Mouse (Mus musculus) liver, adult 2 months (tissue): ENCODE results near the gene Chn2.

ENCODE experiments used
- CTCF ChIP-seq: fragments of 200-500 bp; IDR thresholded peaks from 2 replicates; pipeline ENCODE4 v1.5.1; 2011; ENCODE audit warnings: low read depth, low read length, control low read depth
- POLR2A ChIP-seq: fragments of 200-500 bp; IDR thresholded peaks from 2 replicates; pipeline ENCODE4 v1.6.1; 2011; ENCODE audit warnings: low read length, control low read depth; ENCODE audit not compliant: insufficient read depth; ENCODE audit errors: extremely low read depth

DNA sequence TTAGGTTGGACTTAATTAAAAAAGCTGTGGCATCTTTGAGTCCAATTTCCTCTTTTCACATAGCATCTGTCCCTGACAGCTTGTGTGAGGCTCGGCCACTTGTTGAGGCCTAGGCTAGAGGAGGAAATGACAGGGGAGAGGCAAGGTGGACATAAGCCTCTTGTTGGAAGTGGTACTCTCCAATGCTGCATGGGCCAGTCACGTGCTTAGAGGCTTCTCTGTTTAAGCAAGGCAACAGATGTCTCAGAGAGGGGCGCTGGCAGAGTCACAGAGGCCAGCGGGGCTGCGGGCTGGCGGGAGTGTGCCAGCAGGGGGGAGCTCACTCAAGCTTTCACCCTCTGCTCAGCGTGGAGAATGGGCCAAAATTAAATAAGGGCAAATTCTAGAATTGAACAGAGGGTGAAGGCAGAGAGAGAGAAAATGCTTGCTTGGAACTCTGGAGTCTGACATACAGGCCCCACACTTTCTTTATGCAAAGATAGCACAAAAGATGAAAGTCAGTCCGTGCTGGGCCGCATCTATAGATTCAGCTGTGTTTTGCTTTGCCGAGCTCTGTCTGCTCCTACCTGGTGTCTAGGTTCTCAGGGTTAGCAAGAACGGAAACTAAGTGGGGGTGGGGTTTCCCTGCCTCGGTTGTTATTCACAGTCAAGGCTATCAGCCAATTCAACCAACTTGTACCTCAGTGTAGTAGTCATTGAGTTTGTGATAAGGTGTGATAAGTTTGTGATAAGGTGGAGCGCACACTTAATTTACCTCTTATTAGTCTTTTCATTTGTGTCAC is 80.7 kb downstream of the Chn2 start:
- no peak for TF ChIP-seq CTCF
- TF ChIP-seq POLR2A = no peak
